Comparison of ENCODE assay signal across 8 mouse cellular contexts in genomic region chr19:6829870-6830555, GRCm38 (mm10). TPM values are rescaled to one million over a fixed set of nuclear protein-coding genes. Genes with fewer than 3 reads are reported as not detected.
DNase-seq lines count a peak whose midpoint lies in the region; ATAC-seq and TF ChIP-seq lines count a peak whose summit lies in the region.

No protein-coding gene starts in this region.

- 6% methylated on average over 48 of the region's 48 CpGs for WGBS in kidney, embryonic 14.5 days
- WGBS in kidney, adult 2 months = 68% methylated on average over 48 of the region's 48 CpGs
- 5% methylated on average over 47 of the region's 48 CpGs for WGBS in forebrain, postnatal 0 days
- 2% methylated on average over 48 of the region's 48 CpGs for WGBS in midbrain, embryonic 12.5 days

- TF ChIP-seq CTCF in kidney, adult 2 months (conservative IDR thresholded peaks at IDR 0.05; ENCODE audit: insufficient read depth, insufficient read length, low read depth, low read length) = no peak
- TF ChIP-seq CTCF in forebrain, postnatal 0 days (IDR thresholded peaks at IDR 0.05; ENCODE audit: low read depth) = no peak

- H3K4me2 ChIP-seq in kidney, embryonic 14.5 days (replicated peaks; ENCODE audit: low read depth, low read length) = peak overlapping the region; percentile 46
- peak overlapping the region; percentile 68 for H3K4me2 ChIP-seq in forebrain, postnatal 0 days (ENCODE audit: low read depth)
- peak overlapping the region; percentile 62 for H3K4me2 ChIP-seq in midbrain, embryonic 12.5 days (replicated peaks)

- no peak for TF ChIP-seq POLR2A in kidney, adult 2 months (IDR thresholded peaks at IDR 0.05; ENCODE audit: low read depth, low read length)

- peaks cover 36% of the 10 kb centered on the region for H3K27me3 ChIP-seq in kidney, embryonic 14.5 days (ENCODE audit: control insufficient read depth, insufficient read depth, low read length)
- H3K27me3 ChIP-seq in kidney, adult 2 months (replicated peaks; ENCODE audit: control insufficient read depth, insufficient read depth, low read length) = no peaks in the 10 kb centered on the region
- H3K27me3 ChIP-seq in forebrain, postnatal 0 days (ENCODE audit: insufficient read depth, low read length) = peaks cover 9% of the 10 kb centered on the region
- H3K27me3 ChIP-seq in midbrain, embryonic 12.5 days = peaks cover 63% of the 10 kb centered on the region

- peak overlapping the region; percentile 18; the same call in 1 of the 2 replicates for H3K9ac ChIP-seq in kidney, embryonic 14.5 days (ENCODE audit: low read depth, low read length)
- H3K9ac ChIP-seq in forebrain, postnatal 0 days = peak overlapping the region; percentile 57
- H3K9ac ChIP-seq in midbrain, embryonic 12.5 days (replicated peaks) = 0 out of 2 replicates have a peak overlapping the region, but pooled peaks have one; percentile 5

- H3K4me1 ChIP-seq in kidney, embryonic 14.5 days (ENCODE audit: control insufficient read depth, insufficient read depth, low read length) = peaks cover 11% of the 10 kb centered on the region
- H3K4me1 ChIP-seq in kidney, adult 2 months (ENCODE audit: control insufficient read depth, insufficient read depth, low read length) = no peaks in the 10 kb centered on the region
- H3K4me1 ChIP-seq in forebrain, postnatal 0 days (ENCODE audit: insufficient read depth) = 0 out of 2 replicates have a peak, but pooled peaks cover 8% of the 10 kb centered on the region
- H3K4me1 ChIP-seq in midbrain, embryonic 12.5 days = peaks cover 19% of the 10 kb centered on the region

- H3K36me3 ChIP-seq in kidney, embryonic 14.5 days (ENCODE audit: control insufficient read depth, insufficient read depth, low read length) = peaks cover 7% of the 10 kb centered on the region; the same call in 1 of the 2 replicates
- peaks cover 9% of the 10 kb centered on the region for H3K36me3 ChIP-seq in kidney, adult 2 months (ENCODE audit: control insufficient read depth, insufficient read depth, low read length)
- H3K36me3 ChIP-seq in forebrain, postnatal 0 days (ENCODE audit: insufficient read depth) = 0 out of 2 replicates have a peak, but pooled peaks cover 3% of the 10 kb centered on the region
- no peaks in the 10 kb centered on the region for H3K36me3 ChIP-seq in midbrain, embryonic 12.5 days

- H3K9me3 ChIP-seq in kidney, embryonic 14.5 days (ENCODE audit: control insufficient read depth, low read length) = no peaks in the 10 kb centered on the region
- no peaks in the 10 kb centered on the region for H3K9me3 ChIP-seq in forebrain, postnatal 0 days (ENCODE audit: low read length)
- no peaks in the 10 kb centered on the region for H3K9me3 ChIP-seq in midbrain, embryonic 12.5 days

- H3K27ac ChIP-seq in kidney, embryonic 14.5 days (ENCODE audit: low read depth, low read length) = no peak overlapping the region
- no peak overlapping the region for H3K27ac ChIP-seq in kidney, adult 2 months (ENCODE audit: insufficient read depth, low read depth, low read length)
- no peak overlapping the region for H3K27ac ChIP-seq in forebrain, postnatal 0 days (ENCODE audit: low read depth, low read length)
- H3K27ac ChIP-seq in midbrain, embryonic 12.5 days (replicated peaks) = no peak overlapping the region

- DNase-seq in kidney, adult 2 months = no peak
- peak; percentile 47 for DNase-seq in brain, adult 2 months (ENCODE audit: low read depth, low spot score)
- DNase-seq in forebrain, postnatal 0 days = peak; percentile 54
- no peak for DNase-seq in frontal cortex, postnatal 25 days (ENCODE audit: low spot score in 2 of 2)
- no peak for DNase-seq in frontal cortex, postnatal 10 days (ENCODE audit: low spot score in 2 of 2)
- no peak for DNase-seq in urinary bladder, postnatal 36 days (ENCODE audit: low spot score in 2 of 2)

- H3K4me3 ChIP-seq in kidney, embryonic 14.5 days (ENCODE audit: low read length) = peak overlapping the region; percentile 27
- H3K4me3 ChIP-seq in kidney, adult 2 months (ENCODE audit: insufficient read depth, low read depth, low read length) = no peak overlapping the region
- H3K4me3 ChIP-seq in forebrain, postnatal 0 days (ENCODE audit: low read depth, low read length) = peak overlapping the region; percentile 41
- peak overlapping the region; percentile 39 for H3K4me3 ChIP-seq in midbrain, embryonic 12.5 days

- 0 out of 2 replicates have a peak, but pooled peaks have one; percentile 34 for ATAC-seq in kidney, embryonic 14.5 days (ENCODE audit: low FRiP score, low TSS enrichment)
- peak; percentile 49; the same call in 1 of the 2 replicates for ATAC-seq in forebrain, postnatal 0 days
- ATAC-seq in midbrain, embryonic 12.5 days (ENCODE audit: low FRiP score, low read depth) = no peak

RNA-seq across cellular contexts. Expression of gene Rps6ka4, which starts 10.4 kb away (rescaled TPM):
- polyA plus RNA-seq in kidney, embryonic 14.5 days (2014; fragmentation: Nextera tagmentation; extraction: Ambion mirVana) = 11.8 and 15.1 TPM in 2 replicates
- 19.9 and 22.8 TPM in 2 replicates for polyA plus RNA-seq in kidney, adult 2 months (2012; rRNA removed)
- total RNA-seq in forebrain, postnatal 0 days (2014; rRNA removed) = 18.0 and 24.2 TPM in 2 replicates
- polyA plus RNA-seq in forebrain, postnatal 0 days (2015; fragmentation: Nextera tagmentation; extraction: Ambion mirVana) = 11.2 and 14.3 TPM in 2 replicates
- 7.9 and 10.8 TPM in 2 replicates for polyA plus RNA-seq in midbrain, embryonic 12.5 days (2016; fragmentation: Nextera tagmentation; extraction: Ambion mirVana)

RNA-seq across cellular contexts. Expression of gene Ccdc88b, which starts 28.0 kb away (rescaled TPM):
- polyA plus RNA-seq in kidney, embryonic 14.5 days (2014; fragmentation: Nextera tagmentation; extraction: Ambion mirVana) = 0.30 and 0.51 TPM in 2 replicates
- polyA plus RNA-seq in kidney, adult 2 months (2012; rRNA removed) = 2.1 and 2.2 TPM in 2 replicates
- 0.57 and 3.5 TPM in 2 replicates for total RNA-seq in forebrain, postnatal 0 days (2014; rRNA removed)
- 0.30 and 0.67 TPM in 2 replicates for polyA plus RNA-seq in forebrain, postnatal 0 days (2015; fragmentation: Nextera tagmentation; extraction: Ambion mirVana)
- polyA plus RNA-seq in midbrain, embryonic 12.5 days (2016; fragmentation: Nextera tagmentation; extraction: Ambion mirVana) = 0.69 and 1.1 TPM in 2 replicates

Comparison
In these comparisons a context has a peak if more than half of its experiments do, and no peak if none do; other contexts are left out.
1. H3K9ac ChIP-seq: peak in every context shown above with its lines; median percentile 57 in forebrain, postnatal 0 days; 18 in kidney, embryonic 14.5 days; 5 in midbrain, embryonic 12.5 days.
2. DNase-seq: peak in brain, adult 2 months (single experiment) and forebrain, postnatal 0 days (single experiment); none in kidney, adult 2 months (single experiment), frontal cortex, postnatal 25 days (0 of 2), frontal cortex, postnatal 10 days (0 of 2) and urinary bladder, postnatal 36 days (0 of 2).
3. Peak in every context shown above with its lines, with median percentiles within 50 percentile points of each other: H3K4me2 ChIP-seq.